Mouse (Mus musculus) 416B (cell line): ENCODE results near the gene Tarbp2.
A peak's percentile ranks its signal among the peaks of the same experiment; 100 is the strongest.

Source experiments
- DNase-seq: peaks from one replicate; pipeline ENCODE4 v3.0.0; 2011; ENCODE audit warnings: low read depth

Gene Tarbp2

GRCm38 (mm10) chr15:102526111-102527002 is 8.4 kb downstream of the Tarbp2 start:
- DNase-seq: no peak

GRCm38 (mm10) chr15:102527936-102528335 is 9.9 kb downstream of the Tarbp2 start:
- peak; percentile 51 for DNase-seq

DNA sequence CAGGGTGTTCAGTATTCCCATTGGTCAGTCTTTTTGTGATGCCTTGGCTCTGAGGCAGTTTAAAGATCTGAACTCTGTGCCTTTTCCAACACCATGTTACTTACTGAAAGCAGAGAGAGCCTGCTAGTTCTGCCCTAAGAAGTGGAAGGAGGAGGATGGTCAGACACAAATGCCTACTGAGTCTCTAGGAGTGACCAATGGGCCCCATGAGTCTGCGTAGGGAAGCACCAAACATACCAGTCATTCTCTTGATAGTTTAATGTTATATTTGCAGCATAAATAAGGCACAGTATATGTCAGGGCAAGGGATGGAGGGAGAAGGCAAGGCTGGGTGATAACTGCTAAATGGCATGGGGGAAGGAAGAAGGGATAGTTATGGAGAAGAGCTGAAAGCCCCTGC is 10.4 kb downstream of the Tarbp2 start:
- DNase-seq: no peak

DNA sequence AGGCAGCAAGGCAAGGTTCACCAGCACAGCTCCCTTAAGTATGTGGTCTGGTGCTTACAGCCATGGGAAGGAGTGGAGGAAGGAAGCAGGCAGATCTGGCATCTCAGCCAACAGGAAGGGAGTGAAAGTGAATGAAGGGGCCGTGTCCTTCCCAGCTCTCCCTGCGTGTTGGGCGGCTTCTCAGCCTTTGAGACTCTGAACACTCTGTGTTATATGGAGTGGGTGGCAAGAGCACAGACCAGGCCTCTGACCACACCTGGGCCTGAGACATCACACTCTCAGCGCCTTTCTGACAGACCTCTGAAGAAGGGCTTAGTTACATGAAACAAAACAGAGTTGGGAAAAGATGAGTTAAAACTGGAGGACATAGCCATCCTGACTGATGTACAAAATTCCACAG is 12.6 kb downstream of the Tarbp2 start:
- DNase-seq: no peak

GRCm38 (mm10) chr15:102531586-102531985 is 13.6 kb downstream of the Tarbp2 start:
- no peak for DNase-seq

DNA sequence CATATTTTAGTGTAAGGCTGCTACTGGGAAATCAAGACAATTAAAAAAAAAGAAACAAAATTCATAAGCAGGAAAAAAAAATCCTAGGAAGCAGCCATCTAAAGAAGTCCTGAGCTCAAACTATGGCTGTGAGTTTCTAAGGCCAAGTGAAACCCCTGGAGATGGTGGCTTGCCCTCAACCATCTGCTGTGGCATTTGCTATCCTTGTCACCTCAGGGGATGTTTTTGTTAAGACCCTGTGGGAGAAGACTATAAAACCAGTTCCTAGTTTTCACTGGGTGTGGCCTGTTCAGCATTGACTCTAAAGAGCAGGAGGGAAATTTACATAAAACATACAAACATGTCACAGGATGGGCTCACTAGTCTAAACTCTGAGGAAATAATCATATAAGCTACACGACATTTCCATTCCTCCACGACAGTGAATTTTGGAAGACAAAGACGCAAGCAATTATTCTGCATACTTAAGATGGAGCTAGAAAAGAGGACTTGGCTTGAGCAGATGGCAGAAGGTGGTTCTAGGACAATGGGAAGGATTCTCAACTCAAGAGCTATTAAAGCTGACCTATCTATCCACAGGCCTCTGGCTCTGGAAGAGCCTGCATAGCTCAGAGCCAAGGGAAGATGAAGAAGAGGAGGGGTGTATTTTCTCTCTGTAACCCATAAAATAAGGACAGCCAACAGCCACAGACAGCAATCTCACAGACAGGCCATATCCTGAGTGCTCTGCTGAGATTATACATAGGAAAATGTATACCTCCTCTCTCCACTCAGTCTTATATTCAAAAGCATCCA is 14.3 kb downstream of the Tarbp2 start:
- DNase-seq: no peak

DNA sequence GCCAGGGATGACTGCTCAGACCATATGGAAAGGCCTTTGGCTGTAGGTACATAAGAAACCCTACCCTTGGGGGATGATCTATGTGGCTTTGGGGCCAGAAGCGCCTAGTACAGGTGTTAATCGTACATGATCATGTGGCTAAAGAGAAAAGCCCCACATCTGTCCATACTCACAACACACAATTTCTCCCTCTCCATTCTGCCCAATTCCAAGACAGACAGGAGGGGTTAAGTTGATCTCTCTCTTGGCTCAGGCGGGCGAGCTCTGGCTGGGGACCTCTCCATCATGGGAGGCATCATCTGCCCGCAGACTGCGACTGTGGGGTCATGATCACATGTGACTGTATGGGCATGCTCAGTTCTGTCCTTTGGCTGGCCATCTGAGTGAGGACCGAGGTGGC is 15.9 kb downstream of the Tarbp2 start:
- DNase-seq: no peak

DNA sequence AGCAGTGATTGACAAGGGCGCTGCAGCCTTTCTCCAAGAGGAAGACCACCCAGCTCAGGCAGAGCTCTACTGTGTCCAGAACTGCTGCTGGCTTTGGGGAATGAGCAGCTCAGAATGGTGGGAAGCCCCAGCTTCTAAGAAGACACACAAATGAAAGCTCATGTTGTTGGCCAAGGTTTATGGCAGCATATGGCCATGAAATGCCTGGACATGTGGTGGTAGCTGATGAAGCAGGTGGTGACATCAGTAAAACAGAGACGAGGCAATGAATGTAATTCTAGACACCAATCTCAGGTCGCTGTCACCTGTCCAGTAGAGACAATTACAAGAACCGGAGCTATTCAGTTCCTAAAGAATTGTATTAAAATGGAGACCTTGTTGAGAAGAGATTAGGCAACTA is 26.8 kb downstream of the Tarbp2 start:
- DNase-seq: no peak

DNA sequence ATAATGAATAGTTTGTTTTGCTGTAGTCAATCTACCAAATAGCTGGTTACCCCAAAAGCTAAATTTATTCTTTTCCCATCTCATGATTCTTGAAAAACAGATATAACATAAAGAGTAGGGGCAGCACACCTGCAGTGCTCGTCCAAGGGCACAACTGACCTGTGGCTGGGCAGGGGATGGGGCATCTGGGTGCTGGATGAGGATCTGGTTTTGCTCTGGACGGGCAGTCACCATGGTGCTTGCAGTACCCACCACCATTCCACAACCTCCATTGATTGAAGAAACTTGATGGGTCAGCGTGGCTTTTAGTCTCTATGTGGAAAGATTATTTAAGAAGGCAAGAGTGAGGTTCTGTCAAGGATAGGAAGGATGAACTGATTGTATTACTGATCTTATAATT is 28.3 kb downstream of the Tarbp2 start:
- DNase-seq: no peak

- no peak for DNase-seq
Observed at GRCm38 (mm10) chr15:102546677-102547427, 28.9 kb downstream of the Tarbp2 start.

DNA sequence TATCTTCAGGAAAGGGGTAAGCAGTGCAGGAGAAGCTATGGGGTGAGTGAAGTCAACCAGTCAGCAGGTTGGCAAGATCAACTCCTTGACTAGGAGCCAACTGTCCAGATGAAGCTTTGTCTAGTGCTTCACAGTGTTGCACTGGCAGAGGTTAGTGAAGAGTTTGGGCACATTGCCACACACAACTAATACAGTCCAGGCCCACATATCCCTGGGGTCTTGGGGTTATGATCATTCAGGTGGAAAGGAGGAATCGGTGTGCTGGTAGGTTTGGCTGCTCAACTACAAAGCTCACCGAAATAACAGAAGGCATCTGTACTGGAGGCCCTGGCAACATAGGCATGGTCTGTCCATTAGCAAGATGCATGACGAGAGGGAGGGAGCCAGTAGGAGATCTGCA is 29.5 kb downstream of the Tarbp2 start:
- no peak for DNase-seq

DNA sequence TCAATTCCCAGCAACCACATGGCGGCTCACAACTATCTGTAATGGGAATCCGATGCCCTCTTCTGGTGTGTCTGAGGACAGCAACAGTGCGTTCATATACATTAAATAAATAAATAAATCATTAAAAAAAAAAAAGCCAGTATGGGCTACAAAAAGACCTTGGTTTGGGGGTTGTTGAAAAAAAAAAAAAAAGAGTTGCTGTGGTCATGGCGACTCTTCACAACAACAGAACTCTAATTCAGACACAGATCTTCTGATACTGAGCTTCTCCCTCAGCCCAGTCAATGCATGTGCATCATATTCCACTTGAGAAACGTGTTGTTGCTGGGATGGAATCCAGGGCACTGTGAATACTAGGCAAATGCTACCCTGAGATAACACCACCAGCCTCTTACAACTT is 34.6 kb downstream of the Tarbp2 start:
- no peak for DNase-seq

- DNase-seq: peak; percentile 90
Observed at GRCm38 (mm10) chr15:102555581-102555980, 37.6 kb downstream of the Tarbp2 start.

GRCm38 (mm10) chr15:102557580-102557979 is 39.6 kb downstream of the Tarbp2 start:
- peak; percentile 43 for DNase-seq

GRCm38 (mm10) chr15:102562491-102562890 is 44.5 kb downstream of the Tarbp2 start:
- DNase-seq: no peak

- no peak for DNase-seq
Observed at GRCm38 (mm10) chr15:102563061-102563460, 45.1 kb downstream of the Tarbp2 start.

DNA sequence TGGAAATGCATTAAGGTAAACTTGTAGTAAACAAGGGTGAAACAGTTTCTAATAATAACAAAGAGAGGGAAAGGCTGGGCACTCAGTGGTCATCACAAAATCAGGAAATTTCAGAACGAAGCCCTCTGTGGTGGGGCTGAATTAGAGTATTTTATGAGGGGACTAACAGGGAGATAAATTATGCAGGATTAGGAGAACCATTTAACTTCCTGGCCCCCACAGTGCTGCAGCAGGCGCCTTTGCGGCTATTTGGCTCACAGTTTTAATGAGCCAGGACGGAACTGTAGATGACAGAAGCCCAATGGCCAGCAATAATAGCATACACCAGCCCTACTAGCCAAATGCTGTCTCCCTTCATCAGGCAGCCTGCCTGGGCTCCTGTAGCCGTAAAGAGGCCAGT is 45.7 kb downstream of the Tarbp2 start:
- no peak for DNase-seq

- DNase-seq: no peak
Observed at GRCm38 (mm10) chr15:102567849-102568248, 49.9 kb downstream of the Tarbp2 start.

DNA sequence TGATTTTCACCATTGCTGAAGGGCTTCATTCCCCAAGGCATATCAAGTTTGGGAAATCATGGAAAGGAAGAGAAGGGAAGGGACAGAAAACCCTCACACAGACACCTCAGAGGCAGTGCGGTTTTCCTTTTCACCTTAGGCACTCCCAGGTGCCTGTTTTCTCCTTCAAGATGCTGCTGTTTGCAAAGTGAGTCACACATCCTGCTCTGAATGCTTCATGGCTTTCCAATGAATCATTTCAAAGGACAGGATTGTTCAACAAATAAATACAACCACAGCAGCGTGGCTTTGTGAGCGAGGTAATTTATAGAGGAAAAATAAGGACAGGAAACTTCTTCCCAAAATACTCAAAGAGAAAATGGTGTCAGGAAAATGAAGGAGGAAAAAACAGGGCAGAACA is 54.1 kb downstream of the Tarbp2 start:
- DNase-seq: peak; percentile 64
